Mouse (Mus musculus) urinary bladder, postnatal 10 days (tissue): Measurements from ENCODE around the gene Ptn.

Experiments
- DNase-seq: peaks from one replicate; pipeline ENCODE4 v3.0.0; 2022; ENCODE audit warnings: low spot score

Gene Ptn

DNA sequence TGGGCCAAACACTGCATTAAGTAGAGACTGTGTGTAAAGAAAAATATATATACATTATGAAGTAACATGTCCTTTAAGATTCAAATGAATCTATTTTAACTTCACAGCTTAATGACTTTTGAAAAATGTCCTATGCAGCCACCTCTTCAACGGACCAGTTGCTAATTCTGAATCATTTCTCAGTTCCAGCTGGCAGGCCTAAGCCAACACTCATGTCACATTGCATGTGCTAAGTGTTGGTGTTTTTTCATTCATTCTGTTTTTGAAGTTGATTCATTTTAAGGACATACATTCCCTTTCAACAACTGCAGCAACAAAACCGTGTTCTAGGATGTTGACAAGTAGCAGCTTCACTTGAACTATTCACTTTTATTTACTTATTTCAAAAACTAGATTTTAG is 6.0 kb upstream of the Ptn start:
- DNase-seq, result no peak

DNA sequence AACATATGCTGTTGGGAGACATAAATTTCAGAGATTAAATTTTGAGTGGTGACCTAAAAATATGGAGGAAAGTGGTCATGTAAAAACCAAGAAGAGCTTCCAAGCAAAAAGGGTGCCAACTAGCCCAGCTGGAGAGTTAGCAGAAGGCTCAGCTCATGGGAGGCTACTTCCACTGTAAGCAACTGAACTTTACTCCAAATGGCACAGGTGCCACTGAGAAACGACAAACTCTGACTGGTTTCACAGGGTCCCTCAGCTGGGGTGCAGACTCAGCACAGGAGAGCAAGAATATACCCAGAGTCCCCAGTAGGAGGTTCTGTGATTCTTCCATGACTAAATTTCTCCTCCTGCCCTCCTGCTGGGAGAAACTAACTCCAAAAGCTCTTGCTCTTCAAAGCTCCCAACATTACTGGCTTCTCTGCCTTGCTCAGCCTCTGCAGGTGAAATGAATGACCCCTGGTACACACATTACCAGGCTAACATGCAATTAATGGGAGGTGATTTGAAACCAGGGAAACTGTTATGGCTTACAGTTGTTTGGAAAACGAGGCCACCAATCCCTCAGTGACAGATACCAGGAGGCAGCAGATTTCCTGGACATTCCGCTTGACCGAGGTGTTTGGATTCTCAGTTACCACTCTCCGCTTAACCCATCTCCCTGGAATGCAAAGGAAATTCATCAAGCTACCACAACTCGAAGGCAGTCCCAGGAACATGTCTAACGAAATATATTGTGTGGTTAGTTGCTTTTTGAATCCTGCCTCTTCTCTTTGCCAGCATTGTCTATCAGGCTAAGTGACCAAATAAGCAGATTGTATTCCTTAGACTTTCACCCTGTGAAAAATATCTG is 2.9 kb upstream of the Ptn start:
- DNase-seq, result no peak

DNA sequence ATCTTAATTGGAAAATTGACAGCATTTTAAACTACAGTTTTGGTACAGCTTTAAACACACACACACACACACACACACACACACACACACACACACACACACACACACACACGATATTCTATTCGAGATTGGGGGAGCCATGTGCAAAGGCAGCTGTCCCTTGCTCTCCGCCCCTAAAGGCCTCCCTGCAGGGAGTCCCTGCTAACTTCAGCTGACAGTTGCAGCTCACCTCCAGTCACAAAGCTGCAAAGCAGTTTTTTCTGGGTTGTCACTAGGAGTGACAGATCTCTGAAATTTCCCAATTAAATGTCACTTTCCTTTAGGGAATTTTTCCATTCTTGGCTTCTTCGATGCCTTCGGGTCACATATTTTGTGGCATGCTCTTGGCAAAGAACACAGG is 428 bp upstream of the Ptn start:
- DNase-seq, result no peak

DNA sequence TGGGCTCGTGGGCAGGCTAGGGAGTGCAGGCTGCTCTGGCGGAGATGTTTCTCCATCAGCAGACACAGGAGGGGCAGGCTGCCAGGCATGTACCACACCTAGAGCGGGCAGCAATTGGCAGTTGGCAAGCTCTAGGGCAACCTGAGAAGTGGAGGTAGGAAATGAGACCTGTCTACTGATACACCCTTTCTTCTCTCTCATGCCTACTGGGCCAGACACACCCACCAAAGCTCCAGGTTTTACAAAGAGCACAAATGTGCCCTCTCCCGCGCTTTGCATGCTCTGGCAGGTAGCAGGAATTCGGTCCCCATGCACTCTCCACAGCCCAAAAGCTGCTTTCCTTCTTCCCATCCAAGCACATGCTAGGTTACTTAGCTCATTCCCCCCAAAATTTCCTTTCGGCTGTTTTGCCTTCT is 701 bp downstream of the Ptn start:
- no peak for DNase-seq

DNA sequence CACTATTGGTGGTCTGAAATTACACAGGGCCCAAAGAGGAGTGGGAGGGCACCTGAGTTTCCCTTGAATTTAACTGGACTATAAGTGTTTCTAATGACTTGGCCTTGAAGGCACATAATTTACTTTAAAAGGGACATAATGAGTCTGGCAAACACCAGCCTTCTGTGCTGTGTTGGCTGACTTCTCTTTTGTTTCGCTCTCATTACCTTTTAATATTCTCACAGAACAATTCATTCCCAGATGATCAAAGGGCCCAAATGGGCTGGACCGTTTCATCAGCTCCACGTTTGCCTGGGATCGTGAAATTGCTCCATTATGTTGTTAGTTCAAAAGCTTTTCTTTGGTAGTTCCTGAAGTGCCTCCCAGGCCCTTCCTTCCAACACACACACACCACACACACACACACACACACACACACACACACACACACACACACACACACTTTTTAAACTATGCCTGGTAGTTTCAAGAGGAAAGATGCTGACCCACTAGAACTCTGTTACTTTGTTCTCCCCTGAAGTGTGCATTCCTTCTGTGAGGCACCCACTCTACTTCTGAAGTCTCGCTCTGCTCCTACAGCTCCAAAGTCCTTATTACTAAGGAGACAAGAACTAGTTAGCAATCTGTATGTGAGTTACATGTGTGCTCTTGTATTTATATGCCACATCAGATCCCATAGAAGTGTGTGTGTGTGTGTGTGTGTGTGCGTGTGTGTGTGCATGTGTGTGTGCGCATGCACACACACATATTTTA is 1.5 kb downstream of the Ptn start:
- DNase-seq, result no peak

DNA sequence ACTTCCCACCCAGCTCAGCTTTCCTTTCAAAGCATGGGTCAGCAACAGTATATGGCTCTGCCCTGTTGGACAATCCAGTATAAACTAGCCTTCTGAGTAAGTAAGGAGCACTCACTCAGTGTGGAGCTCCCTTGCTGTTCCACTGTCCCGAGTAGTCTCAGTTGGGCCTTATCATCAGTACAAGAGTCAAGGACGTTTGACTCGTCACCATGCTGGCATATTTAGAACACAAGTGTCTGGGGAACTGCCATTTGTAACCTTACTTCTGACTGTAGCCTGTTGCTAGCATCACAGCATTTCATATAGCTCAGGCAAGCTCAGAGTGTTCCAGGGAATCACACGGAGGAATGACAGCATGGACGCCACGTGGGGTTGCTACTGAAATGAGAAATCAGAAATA is 3.1 kb downstream of the Ptn start:
- no peak for DNase-seq

DNA sequence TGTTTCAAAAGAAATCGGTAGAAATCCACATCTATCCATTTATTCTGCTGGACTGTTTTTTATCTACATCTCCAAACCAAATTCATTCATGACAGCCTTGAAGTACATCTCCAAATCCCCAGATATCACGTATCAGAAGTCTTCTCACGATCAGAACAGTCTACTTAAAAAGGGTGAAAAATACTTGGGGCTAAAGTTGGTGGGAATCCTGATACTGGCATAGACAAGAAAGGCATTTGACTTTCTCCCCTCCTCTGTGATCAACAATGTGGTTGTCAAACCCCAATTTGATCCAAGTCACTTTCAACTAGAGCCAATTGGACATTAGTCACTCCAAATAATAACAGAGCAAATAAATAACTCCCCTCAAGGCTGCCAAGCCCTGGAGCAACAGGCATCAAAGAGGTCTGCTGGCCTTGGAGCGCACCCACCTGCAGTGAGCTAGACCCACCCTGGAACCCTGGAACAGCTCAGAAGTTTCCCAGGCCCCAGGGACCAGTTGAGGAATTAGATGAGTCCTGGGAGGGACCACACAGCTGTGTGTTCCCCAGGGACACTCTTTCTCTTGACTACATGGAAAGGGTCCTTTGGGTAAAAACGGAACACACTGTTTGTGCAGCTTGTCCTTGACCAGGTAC is 9.6 kb downstream of the Ptn start:
- no peak for DNase-seq

DNA sequence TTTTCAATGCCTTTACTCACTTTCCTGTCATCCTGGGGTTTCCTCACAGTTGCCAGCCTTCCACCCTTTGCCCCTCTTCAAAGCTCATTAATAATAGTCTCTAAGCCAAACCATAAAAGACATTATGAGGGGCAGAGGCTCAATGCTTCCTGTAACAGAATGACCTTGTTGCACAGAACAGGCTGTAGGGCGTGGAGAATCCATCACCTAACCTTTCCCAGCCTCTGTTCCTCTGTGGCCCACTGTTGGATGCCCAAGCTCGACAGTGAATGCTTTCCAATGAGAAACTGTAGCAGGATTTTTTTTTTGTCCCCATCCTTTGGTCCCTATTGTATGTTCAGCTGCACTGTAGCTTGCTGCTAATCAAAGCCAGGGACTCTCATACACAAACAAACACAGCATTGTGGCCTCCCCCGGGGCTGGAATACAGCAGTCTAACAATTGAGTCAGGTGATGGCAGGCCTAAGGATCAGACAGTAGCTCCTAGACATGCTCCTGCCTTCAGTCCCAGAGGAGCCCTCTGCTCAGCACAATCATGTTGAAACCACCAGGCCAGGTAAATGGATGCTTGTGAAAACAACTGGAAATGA is 12.9 kb downstream of the Ptn start:
- no peak for DNase-seq

DNA sequence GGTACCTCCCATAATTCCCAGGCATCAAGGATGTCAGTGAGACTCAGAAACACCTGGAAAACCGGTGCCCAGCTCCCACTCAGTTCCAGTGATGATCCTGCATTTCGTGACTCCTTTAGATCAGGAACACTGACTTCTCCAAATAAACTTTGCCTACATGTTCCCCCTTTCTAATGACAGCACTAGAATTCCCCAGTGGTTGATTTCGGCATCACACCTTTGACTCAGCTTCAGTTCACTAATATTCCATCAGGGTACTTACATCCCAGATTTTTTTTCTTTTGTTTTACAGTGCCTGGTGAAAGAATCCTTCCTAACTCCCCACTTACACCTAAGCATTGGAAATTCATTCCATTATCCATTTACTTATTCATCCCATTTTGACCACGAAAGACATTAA is 15.5 kb downstream of the Ptn start:
- no peak for DNase-seq

DNA sequence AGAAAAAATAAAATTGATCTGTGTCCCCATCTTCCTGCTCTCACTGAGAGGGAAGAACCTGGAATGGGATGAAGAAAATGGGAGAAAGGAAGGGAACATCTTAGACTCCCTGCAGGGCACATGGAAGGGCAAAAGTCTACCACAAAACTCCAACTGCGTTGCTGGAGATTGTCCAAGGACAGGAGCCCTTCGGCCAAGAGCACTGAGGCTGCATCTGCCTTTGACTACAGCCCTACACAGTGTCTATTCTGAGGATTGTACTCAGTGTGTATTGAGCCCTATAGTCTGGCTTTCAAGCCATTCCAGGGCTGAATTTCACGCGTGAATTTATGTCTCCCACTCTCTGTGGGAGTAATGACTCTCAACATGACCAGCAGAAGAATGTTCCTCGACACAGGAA is 16.2 kb downstream of the Ptn start:
- DNase-seq, result no peak

DNA sequence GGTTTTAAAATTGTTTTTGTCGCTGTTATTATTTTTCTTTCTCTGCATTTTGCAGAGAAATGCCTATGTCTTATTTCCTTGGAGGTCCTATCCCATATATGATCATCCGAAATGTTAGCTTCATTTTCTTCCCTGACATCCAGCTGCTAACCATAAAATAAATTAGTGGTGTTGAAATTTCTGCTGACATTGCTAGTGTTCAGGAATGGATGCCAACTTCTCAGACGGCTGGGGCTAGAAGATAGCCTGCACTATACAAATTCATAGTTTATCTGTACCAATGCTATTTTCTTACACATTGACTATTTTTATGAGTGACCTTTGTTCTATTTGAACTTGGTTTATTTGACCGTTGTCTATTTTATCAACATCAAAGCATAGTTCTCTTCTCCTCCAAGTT is 20.8 kb downstream of the Ptn start:
- no peak for DNase-seq

DNA sequence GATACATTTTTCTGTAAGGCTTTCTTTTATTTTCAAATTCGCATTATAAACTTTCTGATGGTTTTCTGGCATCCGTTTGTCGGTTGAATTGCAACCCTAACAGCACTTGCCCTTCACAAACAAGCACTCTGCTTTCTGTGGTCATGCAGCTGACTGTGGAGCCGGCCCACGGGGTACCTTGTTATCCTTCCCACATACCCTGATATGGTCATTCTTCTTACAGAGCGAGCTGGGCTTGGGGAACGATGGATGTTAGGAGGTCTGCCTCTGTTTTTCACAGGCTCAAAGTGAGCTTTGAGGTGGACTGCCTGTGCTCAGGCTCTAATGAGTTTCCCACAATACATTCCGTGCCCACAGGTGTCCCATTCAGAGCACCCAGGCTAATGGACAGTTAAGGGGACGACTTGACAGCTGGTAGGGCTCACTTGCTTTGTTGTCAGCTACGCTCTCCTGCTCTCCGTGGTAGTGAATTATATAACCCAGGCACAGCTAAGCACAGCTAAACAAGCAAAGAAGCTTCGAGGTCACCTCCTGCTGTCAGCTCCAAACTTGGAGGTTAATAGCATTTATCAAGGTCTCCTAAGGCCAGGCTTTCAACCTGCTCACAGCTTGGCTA is 21.3 kb downstream of the Ptn start:
- no peak for DNase-seq

DNA sequence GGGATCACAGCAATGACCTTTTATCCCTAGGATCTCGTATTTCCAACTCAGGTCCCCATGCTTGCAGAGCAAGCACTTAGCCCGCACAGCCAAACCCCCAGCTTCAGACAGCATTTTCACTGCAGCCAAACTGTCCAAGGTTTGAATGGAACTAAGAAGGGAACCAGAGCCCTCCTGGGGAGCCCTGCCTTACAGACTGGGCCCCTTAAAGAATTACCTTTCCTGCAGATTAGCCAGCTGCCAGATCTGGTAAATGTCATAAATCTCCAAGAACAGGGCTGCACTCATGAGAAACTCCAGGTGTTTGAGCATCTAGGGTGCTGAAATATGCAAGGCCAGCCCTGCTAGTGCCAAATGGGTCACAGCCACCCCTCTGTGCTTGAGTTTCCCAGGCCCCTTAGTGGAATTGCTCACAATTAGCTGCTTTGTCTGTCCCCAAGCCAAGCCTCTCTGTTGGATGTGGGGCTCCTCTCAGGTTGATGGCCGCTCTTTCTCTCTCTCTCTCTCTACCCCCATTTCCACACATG is 25.3 kb downstream of the Ptn start:
- no peak for DNase-seq

DNA sequence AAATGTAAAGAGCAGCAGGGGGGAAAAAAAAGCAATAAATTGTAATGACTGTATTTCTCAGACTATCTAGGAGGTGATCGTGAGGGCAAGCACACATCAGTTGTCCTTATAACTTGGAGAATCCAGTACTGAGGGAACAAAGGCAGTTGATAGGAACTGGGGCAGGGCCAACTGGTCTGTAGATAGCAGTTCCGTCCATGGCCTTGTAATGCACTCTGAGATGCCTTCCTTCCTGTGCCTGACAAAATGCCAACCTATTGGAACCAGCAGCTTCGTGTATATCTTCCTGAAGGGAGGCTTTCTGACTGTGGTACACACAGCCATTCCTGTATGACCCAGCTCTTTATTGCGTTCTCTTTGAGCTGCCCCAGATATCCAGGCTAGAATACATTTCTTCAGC is 27.5 kb downstream of the Ptn start:
- DNase-seq, result no peak

DNA sequence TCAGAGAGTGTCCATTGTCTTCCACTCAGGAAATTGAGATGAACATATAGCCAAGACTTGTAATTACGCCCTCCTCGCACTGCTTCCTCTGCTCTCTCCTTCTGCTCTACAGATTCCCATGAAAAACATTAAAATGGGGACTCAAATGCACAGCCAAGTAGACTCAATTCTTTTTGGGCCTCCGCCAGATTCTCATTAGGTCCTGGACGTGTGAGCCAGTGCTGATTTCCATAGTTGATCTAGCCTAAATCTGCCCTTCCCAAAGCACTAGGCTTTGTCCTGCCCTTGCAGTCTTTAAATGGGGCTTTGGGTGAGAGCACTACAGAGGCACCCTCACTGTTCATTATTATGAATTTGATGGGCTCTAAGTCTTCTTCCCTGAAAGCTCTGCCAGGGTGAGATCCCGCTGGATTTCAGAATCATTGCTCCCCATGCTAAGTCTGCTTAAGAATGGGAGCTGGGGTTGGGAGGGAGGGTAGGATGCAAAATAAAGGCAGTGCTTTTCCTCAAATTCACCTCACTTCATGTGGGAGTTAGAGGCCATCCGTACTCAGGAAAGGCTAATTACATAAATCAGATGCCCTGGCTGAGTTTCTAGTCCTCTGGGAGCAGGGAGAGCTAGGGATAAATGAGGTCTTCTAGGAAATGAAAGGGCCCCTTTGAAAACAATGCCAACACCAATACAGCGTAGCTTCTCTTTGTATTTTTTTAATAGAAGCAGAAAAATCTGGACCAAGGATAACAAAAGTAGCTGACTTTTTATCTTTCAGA is 32.3 kb downstream of the Ptn start:
- no peak for DNase-seq

DNA sequence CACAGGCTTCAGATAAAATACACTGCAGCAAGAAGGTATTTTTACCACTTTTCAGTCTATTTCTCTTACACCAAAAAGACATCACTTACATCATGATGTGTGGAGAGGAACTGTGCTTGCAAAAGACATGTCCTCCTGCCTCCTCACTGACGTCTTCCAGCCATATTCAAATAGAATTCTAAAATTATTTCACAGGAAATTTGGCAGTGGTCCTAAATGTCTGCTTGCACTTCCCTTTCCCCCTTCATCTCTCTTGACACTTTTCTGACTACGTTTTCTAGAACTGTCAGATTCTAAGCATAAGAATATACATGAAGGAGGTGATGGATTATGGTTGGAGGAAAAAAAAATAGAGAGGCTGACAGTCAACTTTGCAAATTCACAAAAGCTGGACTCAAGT is 33.0 kb downstream of the Ptn start:
- DNase-seq, result no peak

DNA sequence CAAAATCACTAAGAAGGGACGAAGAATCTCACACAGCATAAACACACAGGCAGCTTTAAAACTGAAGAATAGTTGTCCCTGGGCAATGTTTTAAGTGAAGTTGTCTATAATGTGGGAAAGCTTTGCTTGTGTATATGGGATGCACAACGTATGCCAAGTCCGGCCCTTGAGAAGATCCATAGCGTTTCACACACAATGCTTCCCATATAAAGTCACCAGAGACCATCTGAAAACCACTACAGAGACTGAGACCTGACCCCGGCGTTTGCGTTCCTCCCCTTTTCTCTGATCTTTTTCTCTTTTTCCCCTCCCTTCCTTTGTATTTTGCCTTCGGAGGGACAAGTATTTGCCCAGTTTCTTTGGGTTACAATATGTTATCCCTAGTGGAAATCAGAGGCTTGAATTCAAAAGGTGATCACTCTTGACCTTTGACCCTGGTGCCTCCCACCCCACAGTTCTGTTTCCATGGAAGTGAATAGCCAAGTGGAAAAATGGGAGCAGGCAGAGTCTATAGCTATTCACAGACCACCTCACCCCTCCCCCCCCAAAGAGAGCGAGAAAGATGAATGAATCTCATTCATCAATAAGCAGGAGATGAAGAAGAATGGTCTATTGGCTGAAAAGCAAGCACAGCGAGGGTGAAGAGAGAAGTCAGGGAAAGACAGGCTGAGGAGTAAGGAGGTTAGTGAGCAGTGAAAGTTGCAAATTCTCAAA is 34.2 kb downstream of the Ptn start:
- no peak for DNase-seq

DNA sequence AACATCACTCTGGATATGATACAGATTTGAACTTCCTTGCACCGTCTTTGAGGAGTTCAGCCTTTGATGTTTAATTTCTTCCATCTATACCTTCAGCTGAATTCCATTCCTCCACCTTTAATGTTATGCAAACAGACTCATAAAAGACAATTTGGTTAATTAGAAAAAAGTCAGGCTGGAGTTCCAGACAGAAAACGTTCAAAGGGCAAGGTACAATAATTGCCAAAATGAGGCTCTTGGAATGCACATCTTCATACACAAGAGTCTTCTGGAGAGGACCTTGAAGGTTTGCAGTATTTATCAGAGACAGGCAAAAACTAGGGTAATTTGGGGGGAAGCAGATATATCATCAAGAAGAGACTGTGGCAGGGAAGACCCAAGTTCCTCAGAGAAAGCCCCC is 37.5 kb downstream of the Ptn start:
- DNase-seq, result no peak

DNA sequence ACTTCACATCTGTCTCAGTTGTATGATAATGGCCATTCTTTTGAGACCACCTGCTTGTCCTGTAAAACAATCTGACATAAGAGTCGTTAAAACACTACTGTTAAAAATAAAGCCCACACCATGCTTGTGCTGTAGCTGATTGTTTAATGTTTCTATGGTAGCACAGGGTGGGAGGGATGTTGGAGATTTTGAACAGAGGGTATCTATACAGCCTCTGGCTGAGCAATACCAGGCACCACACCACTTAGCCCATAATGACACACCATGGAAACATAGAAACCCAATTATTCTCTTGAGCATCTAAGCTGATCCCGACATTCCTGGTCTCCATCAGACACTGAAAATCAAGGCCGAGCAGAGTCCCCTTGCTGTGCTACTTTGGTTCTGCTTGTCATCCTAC is 41.0 kb downstream of the Ptn start:
- DNase-seq, result no peak

DNA sequence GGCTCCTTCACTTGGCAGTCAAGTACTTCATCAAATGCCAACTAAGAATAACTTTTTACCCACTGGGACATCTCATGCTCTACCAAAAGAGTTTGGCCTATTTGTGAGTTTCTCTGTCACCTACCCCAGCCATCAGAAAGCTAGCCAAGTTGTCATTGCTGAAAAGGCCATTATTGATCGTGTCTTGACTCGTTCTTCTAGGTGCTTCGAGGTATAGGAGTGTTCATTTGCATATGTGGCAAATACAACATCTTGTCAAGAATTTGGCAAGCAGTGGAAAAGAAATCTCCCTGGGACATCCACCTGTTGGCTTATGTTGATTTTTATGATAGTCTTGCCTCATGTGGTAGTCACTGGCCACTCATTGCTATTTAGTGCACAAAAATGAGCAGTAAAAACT is 43.1 kb downstream of the Ptn start:
- DNase-seq, result no peak
